Mouse (Mus musculus) lung, postnatal 0 days (tissue): Measurements from ENCODE around the gene Nsun7. TPM values are rescaled to one million over a fixed set of nuclear protein-coding genes. Genes with fewer than 3 reads are reported as not detected.
"Not testable (repeated sequence)": the region's sequence is repeated elsewhere in the genome, so short reads cannot be mapped to it uniquely, and the experiment has no call there.

Source experiments
- ATAC-seq: fragments of 200-750 bp; cut with Nextera tagmentation; 2 replicates; pipeline ENCODE4 v1.8.0; 2017; ENCODE audit warnings: moderate library complexity
- DNase-seq: peaks from one replicate; pipeline ENCODE4 v3.0.0-alpha.2; 2016; ENCODE audit warnings: low spot score
- H3K27ac ChIP-seq: fragments of 300-500 bp; sonication (generic); 2 replicates; pipeline ENCODE4 v1.5.1; 2014; ENCODE audit warnings: antibody characterized with exemption, mild to moderate bottlenecking, low read length, mixed read lengths
- H3K27me3 ChIP-seq: fragments of 300-500 bp; sonication (generic); replicated peaks from 2 replicates; pipeline ENCODE4 v1.6.1; 2014; ENCODE audit warnings: low read length, mixed read lengths; ENCODE audit not compliant: insufficient read depth
- H3K36me3 ChIP-seq: fragments of 300-500 bp; sonication (generic); 2 replicates; pipeline ENCODE4 v1.6.1; 2014; ENCODE audit warnings: low read length, mixed read lengths; ENCODE audit not compliant: insufficient read depth
- H3K4me1 ChIP-seq: fragments of 300-500 bp; sonication (generic); 2 replicates; pipeline ENCODE4 v1.6.1; 2014; ENCODE audit warnings: antibody characterized with exemption, low read depth, low read length, mixed read lengths; ENCODE audit not compliant: insufficient read depth
- H3K4me2 ChIP-seq: fragments of 300-500 bp; sonication (generic); replicated peaks from 2 replicates; pipeline ENCODE4 v1.6.1; 2014; ENCODE audit warnings: low read depth, mild to moderate bottlenecking, low read length, moderate library complexity, mixed read lengths
- H3K4me3 ChIP-seq: fragments of 300-500 bp; sonication (generic); 2 replicates; pipeline ENCODE4 v1.5.1; 2014; ENCODE audit warnings: low read depth, low read length
- H3K9ac ChIP-seq: fragments of 300-500 bp; sonication (generic); replicated peaks from 2 replicates; pipeline ENCODE4 v1.6.1; 2014; ENCODE audit warnings: low read depth, mild to moderate bottlenecking
- H3K9me3 ChIP-seq: fragments of 300-500 bp; sonication (generic); 2 replicates; pipeline ENCODE4 v1.6.1; 2016; ENCODE audit warnings: low read length, mixed read lengths
- CTCF ChIP-seq: IDR thresholded peaks from 2 replicates; pipeline ENCODE4 v1.5.1; 2016; ENCODE audit warnings: antibody characterized with exemption, mild to moderate bottlenecking
- EP300 ChIP-seq: IDR thresholded peaks from 2 replicates; pipeline ENCODE4 v1.6.1; 2016; ENCODE audit warnings: antibody characterized with exemption, mild to moderate bottlenecking, control low read depth
- WGBS: fragments of 180-500 bp; shearing (Covaris S2); extraction: QIAGEN DNeasy Blood & Tissue Kit; methylation state at CpG from one replicate; pipeline ENCODE4 v1.1.7; 2014; 5-methylcytosine and 5-hydroxymethylcytosine counted together
- polyA plus RNA-seq: library from polyadenylated mRNA; unstranded; fragments of >200 nt; fragmentation: Nextera tagmentation; extraction: Ambion mirVana; gene quantifications from 2 replicates; pipeline ENCODE4 v1.2.1, GENCODE M21; 2015

The Nsun7 gene
- polyA plus RNA-seq, 1 experiment from 2014 or later: 1.1 TPM

- H3K27ac ChIP-seq: no peak overlapping the region
- no peaks in the 10 kb centered on the region for H3K27me3 ChIP-seq
- H3K4me1 ChIP-seq: no peaks in the 10 kb centered on the region
- 45% methylated on average over 9 of the region's 10 CpGs for WGBS
- ATAC-seq (no peak), DNase-seq (no peak)
- no peak for TF ChIP-seq EP300
- TF ChIP-seq CTCF: no peak
- no peak overlapping the region for H3K4me2 ChIP-seq
- H3K9ac ChIP-seq: no peak overlapping the region
- H3K36me3 ChIP-seq: no peaks in the 10 kb centered on the region
- no peaks in the 10 kb centered on the region for H3K9me3 ChIP-seq
- H3K4me3 ChIP-seq: no peak overlapping the region
Observed at GRCm38 (mm10) chr5:66245958-66246497, 13.7 kb upstream of the Nsun7 start.

- Histone ChIP-seq H3K4me1 (no peaks in the 10 kb centered on the region), H3K4me2 (no peak overlapping the region), H3K9ac (no peak overlapping the region), H3K36me3 (no peaks in the 10 kb centered on the region), H3K27ac (no peak overlapping the region), H3K27me3 (no peaks in the 10 kb centered on the region), H3K4me3 (no peak overlapping the region), H3K9me3 (no peaks in the 10 kb centered on the region)
- TF ChIP-seq EP300 (no peak), CTCF (peak; percentile 25; the same call in 1 of the 2 replicates)
- 54% methylated on average over 5 of the region's 5 CpGs for WGBS
- DNase-seq (no peak), ATAC-seq (no peak)
Observed at GRCm38 (mm10) chr5:66253219-66253618, 6.5 kb upstream of the Nsun7 start.

DNA sequence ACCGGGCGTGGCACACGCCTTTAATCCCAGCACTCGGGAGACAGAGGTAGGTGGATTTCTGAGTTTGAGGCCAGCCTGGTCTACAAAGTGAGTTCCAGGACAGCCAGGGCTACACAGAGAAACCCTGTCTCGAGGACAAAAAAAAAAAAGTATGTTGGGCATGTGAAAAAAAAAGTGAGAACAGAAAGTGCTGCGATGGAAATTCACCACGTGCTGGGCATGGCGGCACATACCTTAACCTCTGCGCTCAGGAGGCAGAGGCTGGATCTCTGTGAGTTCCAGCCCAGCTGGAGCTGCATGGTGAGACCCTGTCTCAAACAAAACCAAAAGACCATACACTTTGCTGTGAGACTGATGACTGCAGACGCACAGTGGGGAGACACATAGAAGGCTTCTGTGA lies 4.7 kb upstream of the Nsun7 start:
- no peak overlapping the region for H3K4me2 ChIP-seq
- no peaks in the 10 kb centered on the region for H3K27me3 ChIP-seq
- ATAC-seq (no peak), DNase-seq (no peak)
- no peaks in the 10 kb centered on the region for H3K4me1 ChIP-seq
- TF ChIP-seq EP300: no peak
- no peak for TF ChIP-seq CTCF
- H3K4me3 ChIP-seq: no peak overlapping the region
- 83% methylated on average over 10 of the region's 10 CpGs for WGBS
- H3K27ac ChIP-seq: no peak overlapping the region
- no peaks in the 10 kb centered on the region for H3K9me3 ChIP-seq
- H3K9ac ChIP-seq: no peak overlapping the region
- no peaks in the 10 kb centered on the region for H3K36me3 ChIP-seq

- H3K4me2 ChIP-seq: no peak overlapping the region
- H3K9me3 ChIP-seq: no peaks in the 10 kb centered on the region
- H3K27me3 ChIP-seq: no peaks in the 10 kb centered on the region
- DNase-seq (no peak), ATAC-seq (no peak)
- H3K4me3 ChIP-seq: no peak overlapping the region
- no peak overlapping the region for H3K9ac ChIP-seq
- WGBS: 47% methylated on average over 2 of the region's 2 CpGs
- H3K27ac ChIP-seq: no peak overlapping the region
- no peaks in the 10 kb centered on the region for H3K4me1 ChIP-seq
- TF ChIP-seq CTCF: no peak
- H3K36me3 ChIP-seq: no peaks in the 10 kb centered on the region
Observed at GRCm38 (mm10) chr5:66259000-66259399, 697 bp upstream of the Nsun7 start.

DNA sequence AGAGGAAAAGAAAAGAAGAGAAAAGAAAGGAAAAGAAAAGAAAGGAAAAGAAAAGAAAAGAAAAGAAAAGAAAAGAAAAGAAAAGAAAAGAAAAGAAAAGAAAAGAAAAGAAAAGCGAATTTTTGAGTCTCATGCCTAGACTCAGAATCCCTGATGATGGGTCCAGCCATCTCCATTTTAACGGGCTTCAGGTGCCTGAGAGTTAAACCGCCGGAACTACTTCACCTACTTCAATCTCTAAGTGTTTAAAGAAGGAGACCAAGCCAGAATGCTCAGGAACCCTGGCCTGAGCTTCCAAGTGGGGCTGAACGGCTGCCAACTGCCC lies 304 bp upstream of the Nsun7 start:
- H3K9me3 ChIP-seq, H3K9ac ChIP-seq, ATAC-seq, H3K27me3 ChIP-seq, H3K36me3 ChIP-seq, H3K4me1 ChIP-seq: not testable (repeated sequence)
- Histone ChIP-seq H3K27ac (0 out of 2 replicates have a peak overlapping the region, but pooled peaks have one; percentile 47), H3K4me2 (peak overlapping the region; percentile 79), H3K4me3 (peak overlapping the region; percentile 50)
- 9% methylated on average over 5 of the region's 5 CpGs for WGBS
- peak; percentile 93 for DNase-seq

DNA sequence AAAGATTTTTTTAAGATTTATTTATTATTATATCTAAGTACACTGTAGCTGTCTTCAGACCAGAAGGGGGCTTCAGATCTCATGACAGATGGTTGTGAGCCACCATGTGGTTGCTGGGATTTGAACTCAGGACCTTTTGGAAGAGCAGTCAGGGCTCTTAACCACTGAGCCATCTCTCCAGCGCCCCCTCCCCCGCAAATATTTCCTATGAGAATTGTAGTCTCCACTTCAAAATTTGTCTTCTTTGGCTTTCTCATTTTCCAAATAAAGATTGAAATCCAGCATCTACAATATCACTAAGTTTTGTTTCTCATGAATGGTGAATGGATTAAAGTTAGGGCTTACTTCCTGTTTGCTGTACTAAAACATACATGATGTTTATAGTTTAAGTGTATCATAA lies 2.8 kb downstream of the Nsun7 start:
- WGBS: 76% methylated on average over 2 of the region's 2 CpGs
- H3K36me3 ChIP-seq: no peaks in the 10 kb centered on the region
- DNase-seq: no peak
- H3K27me3 ChIP-seq: no peaks in the 10 kb centered on the region
- no peak for ATAC-seq
- no peak overlapping the region for H3K27ac ChIP-seq
- TF ChIP-seq CTCF: no peak
- TF ChIP-seq EP300: no peak
- no peaks in the 10 kb centered on the region for H3K4me1 ChIP-seq
- H3K4me2 ChIP-seq: no peak overlapping the region
- H3K4me3 ChIP-seq: no peak overlapping the region
- no peak overlapping the region for H3K9ac ChIP-seq
- H3K9me3 ChIP-seq: no peaks in the 10 kb centered on the region

DNA sequence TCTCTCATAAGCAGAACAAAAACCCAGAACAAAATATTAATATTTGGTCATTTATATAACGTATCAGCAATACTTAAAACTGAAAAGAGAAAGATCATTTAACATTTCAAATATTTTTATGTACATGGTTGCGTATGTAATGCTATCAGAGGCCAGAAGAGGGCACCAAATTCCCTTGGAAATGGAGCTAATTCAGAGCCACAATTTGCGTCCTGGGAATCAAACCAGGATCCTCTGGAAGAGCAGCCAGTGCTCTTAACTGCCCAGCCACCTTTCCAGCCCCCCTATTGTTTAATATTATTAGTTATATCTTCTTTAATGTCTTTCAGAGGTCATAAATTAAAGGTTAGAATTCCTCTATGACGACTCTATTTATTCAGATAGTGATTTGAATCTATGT lies 3.7 kb downstream of the Nsun7 start:
- no peak overlapping the region for H3K27ac ChIP-seq
- no peak overlapping the region for H3K4me3 ChIP-seq
- H3K9ac ChIP-seq: no peak overlapping the region
- ATAC-seq (no peak), DNase-seq (peak; percentile 57)
- peak; percentile 77 for TF ChIP-seq CTCF
- TF ChIP-seq EP300: no peak
- no peaks in the 10 kb centered on the region for H3K36me3 ChIP-seq
- H3K9me3 ChIP-seq: no peaks in the 10 kb centered on the region
- H3K4me1 ChIP-seq: no peaks in the 10 kb centered on the region
- no peak overlapping the region for H3K4me2 ChIP-seq
- 42% methylated on average over 4 of the region's 4 CpGs for WGBS
- no peaks in the 10 kb centered on the region for H3K27me3 ChIP-seq
